Mouse (Mus musculus) thymus, adult 2 months (tissue): ENCODE measurements around the gene Pcbp2.

Experiments
- CTCF ChIP-seq: fragments of 200-500 bp; IDR thresholded peaks from 2 replicates; pipeline ENCODE4 v1.5.1; 2012; ENCODE audit warnings: mild to moderate bottlenecking, control low read depth, low read length, moderate library complexity, borderline replicate concordance; ENCODE audit not compliant: control insufficient read depth, poor library complexity, insufficient read depth; ENCODE audit errors: extremely low read depth
- POLR2A ChIP-seq: fragments of 200-500 bp; IDR thresholded peaks from 2 replicates; pipeline ENCODE4 v1.6.1; 2012; ENCODE audit warnings: mild to moderate bottlenecking, low read length, control low read depth, moderate library complexity; ENCODE audit not compliant: control insufficient read depth, poor library complexity, insufficient read depth; ENCODE audit errors: extremely low read depth

DNA sequence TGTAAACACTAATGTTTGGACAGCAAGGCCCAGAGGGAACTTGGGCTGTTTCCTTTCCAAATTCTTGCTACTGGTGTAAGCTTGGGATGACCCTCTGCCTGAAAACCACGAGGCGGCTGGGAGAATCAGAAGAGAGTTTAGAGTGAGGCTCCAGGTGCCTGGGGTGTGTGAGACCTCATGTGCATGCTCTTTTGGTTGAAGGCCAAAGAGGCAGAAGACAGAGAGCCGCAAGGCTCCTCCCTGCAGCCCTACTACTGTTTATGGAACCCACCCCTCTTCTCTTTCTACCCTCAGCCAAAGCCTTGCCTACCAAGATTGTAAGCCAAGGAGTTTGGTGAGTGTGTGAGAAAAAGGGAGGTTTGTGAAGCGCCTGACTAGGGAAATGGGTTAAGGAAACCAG is 45.5 kb downstream of the Pcbp2 start:
- TF ChIP-seq CTCF (no peak), POLR2A (no peak)
